Mouse (Mus musculus): ENCODE data around the gene Rtn4ip1. TPM values are rescaled to one million over a fixed set of nuclear protein-coding genes. Genes with fewer than 3 reads are reported as not detected.

The Rtn4ip1 gene
- polyA plus RNA-seq (2011; ENCODE audit: insufficient read depth, insufficient read length, low read depth, missing spikeins) = 25.8 and 27.4 TPM in 2 replicates

- no peaks in the 10 kb centered on the region for H3K27me3 ChIP-seq (ENCODE audit: control insufficient read depth, insufficient read depth, low read length, poor library complexity, severe bottlenecking)
- peak within 1 kb of the TSS; percentile 78 for H3K9ac ChIP-seq (ENCODE audit: low read depth, poor library complexity, severe bottlenecking)
- H3K4me1 ChIP-seq (ENCODE audit: control insufficient read depth, insufficient read depth, low read length) = no peaks in the 10 kb centered on the region
- TF ChIP-seq POLR2A (IDR thresholded peaks at IDR 0.05; ENCODE audit: insufficient read depth, low read length) (no peak), CTCF (IDR thresholded peaks at IDR 0.05; ENCODE audit: low read depth, low read length) (no peak), EP300 (IDR thresholded peaks at IDR 0.05; ENCODE audit: insufficient read depth, low read depth, low read length) (no peak)
- no peaks in the 10 kb centered on the region for H3K9me3 ChIP-seq (replicated peaks; ENCODE audit: control insufficient read depth, insufficient read depth, low read length, poor library complexity, severe bottlenecking)
- H3K4me3 ChIP-seq (ENCODE audit: low read depth, low read length) = peak within 1 kb of the TSS; percentile 82
- H3K27ac ChIP-seq (ENCODE audit: insufficient read depth, low read length) = peak within 1 kb of the TSS; percentile 92
- no peaks in the 10 kb centered on the region for H3K36me3 ChIP-seq (ENCODE audit: control insufficient read depth, insufficient read depth, low read length, poor library complexity, severe bottlenecking)
These were observed at the start of gene Rtn4ip1, which contains the start of gene Qrsl1 for GRCm38 (mm10) chr10:43901578-43902194. Rtn4ip1 (plus strand) TSS chr10:43901807. Qrsl1 (minus strand) TSS chr10:43901745.

- TF ChIP-seq POLR2A (IDR thresholded peaks at IDR 0.05; ENCODE audit: insufficient read depth, low read length) = no peak
- no peak for TF ChIP-seq CTCF (IDR thresholded peaks at IDR 0.05; ENCODE audit: low read depth, low read length)
- no peak for TF ChIP-seq EP300 (IDR thresholded peaks at IDR 0.05; ENCODE audit: insufficient read depth, low read depth, low read length)
- Histone ChIP-seq H3K4me3 (ENCODE audit: low read depth, low read length) (no peak overlapping the region), H3K27me3 (ENCODE audit: control insufficient read depth, insufficient read depth, low read length, poor library complexity, severe bottlenecking) (no peaks in the 10 kb centered on the region), H3K27ac (ENCODE audit: insufficient read depth, low read length) (no peak overlapping the region), H3K4me1 (ENCODE audit: control insufficient read depth, insufficient read depth, low read length) (no peaks in the 10 kb centered on the region), H3K36me3 (ENCODE audit: control insufficient read depth, insufficient read depth, low read length, poor library complexity, severe bottlenecking) (no peaks in the 10 kb centered on the region), H3K9me3 (replicated peaks; ENCODE audit: control insufficient read depth, insufficient read depth, low read length, poor library complexity, severe bottlenecking) (no peaks in the 10 kb centered on the region), H3K9ac (ENCODE audit: low read depth, poor library complexity, severe bottlenecking) (no peak overlapping the region)
These were observed 49.7 kb upstream of the Rtn4ip1 start for GRCm38 (mm10) chr10:43851898-43852297.

- H3K9ac ChIP-seq (ENCODE audit: low read depth, poor library complexity, severe bottlenecking) = no peak overlapping the region
- H3K27ac ChIP-seq (ENCODE audit: insufficient read depth, low read length) = no peak overlapping the region
- H3K27me3 ChIP-seq (ENCODE audit: control insufficient read depth, insufficient read depth, low read length, poor library complexity, severe bottlenecking) = no peaks in the 10 kb centered on the region
- TF ChIP-seq EP300 (IDR thresholded peaks at IDR 0.05; ENCODE audit: insufficient read depth, low read depth, low read length) = no peak
- no peak for TF ChIP-seq CTCF (IDR thresholded peaks at IDR 0.05; ENCODE audit: low read depth, low read length)
- no peak for TF ChIP-seq POLR2A (IDR thresholded peaks at IDR 0.05; ENCODE audit: insufficient read depth, low read length)
- H3K4me3 ChIP-seq (ENCODE audit: low read depth, low read length) = no peak overlapping the region
- no peaks in the 10 kb centered on the region for H3K4me1 ChIP-seq (ENCODE audit: control insufficient read depth, insufficient read depth, low read length)
- H3K36me3 ChIP-seq (ENCODE audit: control insufficient read depth, insufficient read depth, low read length, poor library complexity, severe bottlenecking) = no peaks in the 10 kb centered on the region
- no peaks in the 10 kb centered on the region for H3K9me3 ChIP-seq (replicated peaks; ENCODE audit: control insufficient read depth, insufficient read depth, low read length, poor library complexity, severe bottlenecking)
These were observed 45.7 kb upstream of the Rtn4ip1 start for GRCm38 (mm10) chr10:43855916-43856315.

- Histone ChIP-seq H3K36me3 (ENCODE audit: control insufficient read depth, insufficient read depth, low read length, poor library complexity, severe bottlenecking) (no peaks in the 10 kb centered on the region), H3K27ac (ENCODE audit: insufficient read depth, low read length) (no peak overlapping the region), H3K27me3 (ENCODE audit: control insufficient read depth, insufficient read depth, low read length, poor library complexity, severe bottlenecking) (no peaks in the 10 kb centered on the region), H3K9me3 (replicated peaks; ENCODE audit: control insufficient read depth, insufficient read depth, low read length, poor library complexity, severe bottlenecking) (no peaks in the 10 kb centered on the region), H3K4me1 (ENCODE audit: control insufficient read depth, insufficient read depth, low read length) (no peaks in the 10 kb centered on the region), H3K4me3 (ENCODE audit: low read depth, low read length) (no peak overlapping the region), H3K9ac (ENCODE audit: low read depth, poor library complexity, severe bottlenecking) (no peak overlapping the region)
- TF ChIP-seq CTCF (IDR thresholded peaks at IDR 0.05; ENCODE audit: low read depth, low read length) = no peak
- TF ChIP-seq EP300 (IDR thresholded peaks at IDR 0.05; ENCODE audit: insufficient read depth, low read depth, low read length) = no peak
- TF ChIP-seq POLR2A (IDR thresholded peaks at IDR 0.05; ENCODE audit: insufficient read depth, low read length) = no peak
These were observed 45.3 kb upstream of the Rtn4ip1 start for GRCm38 (mm10) chr10:43856351-43856750.

- Histone ChIP-seq H3K9ac (ENCODE audit: low read depth, poor library complexity, severe bottlenecking) (no peak overlapping the region), H3K4me3 (ENCODE audit: low read depth, low read length) (no peak overlapping the region), H3K27ac (ENCODE audit: insufficient read depth, low read length) (no peak overlapping the region), H3K27me3 (ENCODE audit: control insufficient read depth, insufficient read depth, low read length, poor library complexity, severe bottlenecking) (no peaks in the 10 kb centered on the region), H3K9me3 (replicated peaks; ENCODE audit: control insufficient read depth, insufficient read depth, low read length, poor library complexity, severe bottlenecking) (peaks cover 14% of the 10 kb centered on the region), H3K36me3 (ENCODE audit: control insufficient read depth, insufficient read depth, low read length, poor library complexity, severe bottlenecking) (no peaks in the 10 kb centered on the region; the same call in 1 of the 2 replicates), H3K4me1 (ENCODE audit: control insufficient read depth, insufficient read depth, low read length) (no peaks in the 10 kb centered on the region)
- no peak for TF ChIP-seq POLR2A (IDR thresholded peaks at IDR 0.05; ENCODE audit: insufficient read depth, low read length)
- no peak for TF ChIP-seq EP300 (IDR thresholded peaks at IDR 0.05; ENCODE audit: insufficient read depth, low read depth, low read length)
- TF ChIP-seq CTCF (IDR thresholded peaks at IDR 0.05; ENCODE audit: low read depth, low read length) = peak; percentile 45
These were observed 30.9 kb upstream of the Rtn4ip1 start for GRCm38 (mm10) chr10:43870752-43871151.

GRCm38 (mm10) chr10:43871458-43871857, 30.1 kb upstream of the Rtn4ip1 start:
- Histone ChIP-seq H3K27me3 (ENCODE audit: control insufficient read depth, insufficient read depth, low read length, poor library complexity, severe bottlenecking) (no peaks in the 10 kb centered on the region), H3K27ac (ENCODE audit: insufficient read depth, low read length) (no peak overlapping the region), H3K4me3 (ENCODE audit: low read depth, low read length) (no peak overlapping the region), H3K36me3 (ENCODE audit: control insufficient read depth, insufficient read depth, low read length, poor library complexity, severe bottlenecking) (peaks cover 3% of the 10 kb centered on the region), H3K9me3 (replicated peaks; ENCODE audit: control insufficient read depth, insufficient read depth, low read length, poor library complexity, severe bottlenecking) (peaks cover 21% of the 10 kb centered on the region), H3K9ac (ENCODE audit: low read depth, poor library complexity, severe bottlenecking) (no peak overlapping the region), H3K4me1 (ENCODE audit: control insufficient read depth, insufficient read depth, low read length) (no peaks in the 10 kb centered on the region)
- TF ChIP-seq EP300 (IDR thresholded peaks at IDR 0.05; ENCODE audit: insufficient read depth, low read depth, low read length) (no peak), CTCF (IDR thresholded peaks at IDR 0.05; ENCODE audit: low read depth, low read length) (no peak), POLR2A (IDR thresholded peaks at IDR 0.05; ENCODE audit: insufficient read depth, low read length) (no peak)
